Mouse (Mus musculus) ovary, adult 10 weeks (tissue): ENCODE measurements around the gene Gstm6. TPM values are rescaled to one million over a fixed set of nuclear protein-coding genes. Genes with fewer than 3 reads are reported as not detected.

ENCODE experiments used
- polyA plus RNA-seq: library from polyadenylated mRNA; stranded (reverse); fragments of 350-450 nt; fragmentation: Illumina TruSeq; extraction: RNeasy Lipid Tissue Mini Kit (QIAGEN cat#74804); gene quantifications from one replicate; pipeline ENCODE4 v1.2.3, GENCODE M21; 2014

Gene Gstm6
- polyA plus RNA-seq: 7.0 TPM

GRCm38 (mm10) chr3:107943239-107943990 is at the start of gene Gstm6:
Gene Gstm6, minus strand, starts transcription at chr3:107943749.

GRCm38 (mm10) chr3:107986041-107986562 is 42.6 kb upstream of the Gstm6 start, which contains the start of gene Gstm2:
Gene Gstm2, minus strand, starts transcription at chr3:107986453.

GRCm38 (mm10) chr3:107968724-107969395 is 25.3 kb upstream of the Gstm6 start, which contains the start of gene Gstm3:
Gene Gstm3, minus strand, starts transcription at chr3:107969283.

GRCm38 (mm10) chr3:107931670-107932069 is 11.9 kb downstream of the Gstm6 start, which contains the start of gene Gstm7:
Gene Gstm7, minus strand, starts transcription at chr3:107931817.

GRCm38 (mm10) chr3:107895720-107896569 is 47.6 kb downstream of the Gstm6 start, which contains the start of gene Gstm5:
Gene Gstm5, plus strand, starts transcription at chr3:107895821.

Other genes starting within 250 kb of the Gstm6 start
- 303 TPM for gene Ahcyl1, start 247.2 kb downstream of the Gstm6 start, polyA plus RNA-seq
- gene Csf1, start 183.3 kb downstream of the Gstm6 start, polyA plus RNA-seq: 10.7 TPM
- gene Eps8l3, start 66.5 kb downstream of the Gstm6 start, polyA plus RNA-seq: 0.31 TPM
- gene Gstm5, start 47.9 kb downstream of the Gstm6 start, polyA plus RNA-seq: 105 TPM
- gene Gstm7, start 11.9 kb downstream of the Gstm6 start, polyA plus RNA-seq: 5.8 TPM
- not detected for gene Gstm3, start 25.5 kb upstream of the Gstm6 start, polyA plus RNA-seq
- 319 TPM for gene Gstm2, start 42.7 kb upstream of the Gstm6 start, polyA plus RNA-seq
- gene Gstm1, start 74.2 kb upstream of the Gstm6 start, polyA plus RNA-seq: 56.8 TPM
- 1.4 TPM for gene Gstm4, start 101.1 kb upstream of the Gstm6 start, polyA plus RNA-seq
- gene Ampd2, start 142.9 kb upstream of the Gstm6 start, polyA plus RNA-seq: 8.6 TPM
- 1.00 TPM for gene Gnat2, start 149.0 kb upstream of the Gstm6 start, polyA plus RNA-seq
- 422 TPM for gene Gnai3, start 202.4 kb upstream of the Gstm6 start, polyA plus RNA-seq
- gene Gpr61, start 211.1 kb upstream of the Gstm6 start, polyA plus RNA-seq: not detected
- 8.3 TPM for gene Amigo1, start 242.6 kb upstream of the Gstm6 start, polyA plus RNA-seq